Mouse (Mus musculus) left cerebral cortex, postnatal 25 days (tissue): ENCODE results near the gene Chpt1. TPM values are rescaled to one million over a fixed set of nuclear protein-coding genes. Genes with fewer than 3 reads are reported as not detected.

ENCODE experiments used
- DNase-seq, 2 experiments: peaks; one replicate each; pipeline ENCODE4 v3.0.0; 2022; ENCODE audit warnings: low spot score in 2 of 2, mixed read lengths in 1 of 2
- intact Hi-C: fragments of 180-260 bp; cut with DNase I; formaldehyde crosslinking; loops from one replicate; pipeline ENCODE4 v1.15.1; 2025
- total RNA-seq, 2 experiments: library from RNA; stranded (reverse); gene quantifications; 2 replicates each; pipeline ENCODE4 v1.2.3; 2021

Chpt1 gene
- total RNA-seq, 2 experiments from 2014 or later: 36.3 to 43.3 TPM

DNA sequence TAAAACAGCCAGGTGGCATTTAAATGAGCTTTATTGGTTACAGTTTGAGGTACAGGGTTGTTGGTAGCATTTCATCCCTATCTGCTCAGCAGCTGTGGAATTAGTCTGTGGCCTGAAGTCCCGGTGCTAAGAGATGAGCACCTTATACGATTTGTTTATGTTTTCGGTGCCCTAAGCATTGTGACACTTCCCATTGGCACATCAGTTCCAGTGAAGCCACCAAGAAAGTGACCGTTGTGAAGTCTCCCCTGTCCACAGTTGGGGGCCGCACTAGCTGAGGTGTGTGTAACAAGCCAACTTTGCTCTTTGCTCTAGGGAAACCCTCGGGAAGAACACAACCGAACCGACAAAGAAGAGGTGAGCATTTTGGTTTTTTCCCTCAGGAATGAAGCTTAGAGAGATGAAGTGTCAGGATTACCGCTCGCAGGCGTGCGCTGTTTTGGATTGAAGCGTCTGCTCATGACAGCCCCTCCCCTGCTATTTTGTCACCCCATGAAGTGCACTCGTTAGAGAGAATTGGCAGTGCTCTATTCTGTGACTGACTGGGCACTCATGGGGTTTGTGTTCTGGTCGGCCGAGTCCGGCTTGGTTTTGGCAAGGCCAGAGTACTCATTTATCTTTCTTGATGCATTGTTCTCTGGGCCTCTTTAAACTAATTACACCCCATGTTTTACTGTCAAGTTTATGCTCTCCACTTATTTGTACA, 91.4 kb downstream of the Chpt1 start:
- DNase-seq: no peak
- intact Hi-C loops: no loop called here

DNA sequence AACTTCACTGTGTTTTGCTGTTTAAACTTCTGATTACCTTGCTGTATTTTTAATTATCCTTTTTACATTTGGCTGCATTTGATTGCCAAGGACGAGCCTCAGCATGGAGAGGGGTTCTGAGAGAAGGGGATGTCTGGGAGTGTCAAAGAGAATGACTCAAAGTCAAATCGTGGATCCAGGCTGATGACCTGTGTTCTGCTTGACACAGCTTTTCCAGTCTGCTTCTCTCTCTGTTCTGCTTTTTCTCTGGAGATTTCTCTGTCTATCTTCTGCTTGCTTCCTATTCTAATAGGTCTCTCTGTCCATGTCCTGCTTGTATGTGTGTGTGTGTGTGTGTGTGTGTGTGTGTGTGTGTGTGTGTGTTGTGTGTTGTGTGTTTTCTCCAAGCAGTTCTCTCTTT, 94.1 kb downstream of the Chpt1 start:
- no peak for DNase-seq
- intact Hi-C loops: no loop called here

DNA sequence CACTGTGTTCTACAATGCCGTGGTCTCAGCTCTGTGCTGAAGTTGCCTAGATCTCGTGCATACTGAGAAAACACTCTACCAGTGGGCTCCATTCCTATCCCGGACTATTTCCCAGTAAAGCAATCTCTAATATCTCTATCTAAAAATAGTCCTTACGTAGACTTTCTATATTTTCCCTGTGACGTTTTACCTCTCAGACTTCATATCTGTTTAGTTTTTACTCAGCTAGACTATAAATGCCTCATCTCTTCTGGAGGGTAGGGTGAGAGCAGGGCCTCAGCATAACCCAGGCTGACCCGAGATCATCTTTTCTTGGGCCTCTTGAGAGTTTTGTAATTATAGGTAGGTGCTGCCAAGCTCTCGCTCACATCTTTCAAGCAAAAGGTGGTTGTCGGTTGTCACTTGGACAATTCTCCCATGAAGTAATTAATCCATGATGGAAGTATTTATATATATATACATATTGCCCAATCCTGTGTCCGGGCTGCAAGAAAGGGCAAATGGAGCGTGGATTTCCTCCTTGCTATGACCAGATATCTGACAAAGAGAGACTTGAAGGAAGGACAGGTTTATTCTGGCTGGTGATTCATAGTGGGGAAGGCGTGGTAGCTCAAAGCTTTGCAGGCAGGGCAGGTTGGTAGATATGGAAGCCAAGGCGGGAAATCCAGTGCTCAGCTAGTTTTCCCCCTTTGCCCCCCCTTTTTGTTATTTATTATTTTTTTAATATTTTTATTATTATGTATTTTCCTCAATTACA, 95.8 kb downstream of the Chpt1 start:
- intact Hi-C loops: no loop called here
- no peak for DNase-seq

DNA sequence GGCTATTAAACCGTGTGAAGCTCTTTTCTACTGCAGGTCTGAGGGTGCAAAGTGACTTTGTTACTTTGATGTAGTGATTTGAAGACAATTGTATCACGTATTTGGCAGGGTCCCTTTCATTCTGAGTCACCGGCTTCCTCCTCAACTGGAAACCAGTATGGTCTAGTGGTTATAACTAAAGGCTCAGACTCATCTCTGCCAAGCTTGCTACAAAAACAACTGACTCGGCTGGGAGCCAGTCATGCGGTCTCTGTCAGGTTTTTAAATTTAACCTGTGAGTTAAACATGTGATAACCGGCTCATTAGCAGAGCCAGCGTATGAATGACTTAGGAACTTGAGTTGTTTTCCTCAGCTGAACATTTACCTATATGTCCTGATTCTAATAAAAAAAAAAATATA, 98.1 kb downstream of the Chpt1 start:
- peak in 1 of 2 experiments; percentile 42 for DNase-seq
- intact Hi-C loops: no loop called here

DNA sequence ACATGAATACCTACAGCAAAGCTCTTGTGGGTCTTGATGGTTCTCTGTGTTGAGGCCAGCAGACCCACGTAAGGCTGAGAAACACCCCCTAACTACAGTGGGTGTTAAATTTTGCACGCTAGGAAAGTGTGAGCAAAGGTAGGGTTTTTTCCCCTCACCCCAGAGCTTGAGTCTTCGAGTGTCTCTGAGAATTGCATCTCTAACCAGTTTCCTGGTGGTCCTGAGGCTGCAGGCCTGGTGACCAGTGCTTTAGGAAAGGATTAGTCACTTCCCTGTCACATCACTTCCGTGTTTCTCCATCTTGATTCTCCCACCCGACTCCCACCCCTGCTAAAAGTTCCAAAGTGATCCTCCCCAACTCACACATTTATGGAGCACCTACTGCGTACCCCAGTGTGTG, 99.7 kb downstream of the Chpt1 start:
- DNase-seq: no peak

DNA sequence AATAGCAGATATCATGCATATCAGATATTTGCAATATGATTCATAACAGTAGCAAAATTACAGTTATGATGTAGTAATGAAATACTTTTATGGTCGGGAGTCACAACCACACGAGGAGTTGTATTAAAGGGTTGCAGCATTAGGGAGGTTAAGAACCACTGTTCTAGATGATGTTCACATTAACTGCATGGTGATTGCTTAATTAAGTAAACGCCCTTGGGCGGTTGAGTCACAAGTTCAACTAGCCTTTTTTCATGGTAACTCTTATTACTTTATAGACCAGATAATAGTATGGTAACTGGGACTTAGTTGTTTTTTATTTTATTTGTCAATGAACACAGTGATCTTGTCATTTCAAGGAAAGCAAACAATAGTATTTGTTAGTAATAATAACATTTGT, 100.9 kb downstream of the Chpt1 start:
- no peak for DNase-seq
- intact Hi-C loops: no loop called here

More for the DNA sequence above, 99.7 kb downstream of the Chpt1 start:
- intact Hi-C loops: no loop called here

Other genes with a start within 250 kb of the Chpt1 start
- under 1 TPM; 0.80 to 0.82 TPM for gene Dram1, start 125.0 kb downstream of the Chpt1 start, total RNA-seq
- 10 to 100 TPM; 66.6 to 68.1 TPM for gene Gnptab, start 124.9 kb downstream of the Chpt1 start, total RNA-seq
- gene Sycp3, start 44.5 kb downstream of the Chpt1 start, total RNA-seq: 1 to 10 TPM in 1 of 2 experiments, under 1 TPM in 1; 0.71 to 1.3 TPM
- gene Mybpc1, start 101.1 kb upstream of the Chpt1 start, total RNA-seq: 1 to 10 TPM; 4.6 to 5.7 TPM
- gene Spic, start 180.9 kb upstream of the Chpt1 start, total RNA-seq: not detected
- gene Arl1, start 226.8 kb upstream of the Chpt1 start, total RNA-seq: 100 to 1,000 TPM; 125 to 129 TPM